Mouse (Mus musculus) macrophage (primary cell): ENCODE results near the gene Lpp. TPM values are rescaled to one million over a fixed set of nuclear protein-coding genes. Genes with fewer than 3 reads are reported as not detected.

Source experiments
- H3K27ac ChIP-seq: fragments of 350-480 bp; formaldehyde crosslinking; 2 replicates; pipeline ENCODE4 v1.9.0; 2021
- H3K36me3 ChIP-seq: fragments of 350-480 bp; formaldehyde crosslinking; 2 replicates; pipeline ENCODE4 v1.9.0; 2021; ENCODE audit errors: inconsistent target
- H3K4me3 ChIP-seq: fragments of 350-480 bp; formaldehyde crosslinking; 2 replicates; pipeline ENCODE4 v1.9.0; 2021; ENCODE audit errors: inconsistent target
- H3K79me2 ChIP-seq: fragments of 350-480 bp; formaldehyde crosslinking; 2 replicates; pipeline ENCODE4 v1.9.0; 2021; ENCODE audit errors: inconsistent target
- WGBS: methylation state at CpG from one replicate; pipeline ENCODE4 v1.1.7; 2026; ENCODE audit warnings: inconsistent platforms; ENCODE audit not compliant: missing documents; 5-methylcytosine and 5-hydroxymethylcytosine counted together
- polyA plus RNA-seq: library from polyadenylated mRNA; stranded (reverse); fragments of 250-400 nt; gene quantifications from 3 replicates; pipeline ENCODE4 v1.2.4, GENCODE M21; 2018; ENCODE audit warnings: inconsistent platforms

The Lpp gene
- polyA plus RNA-seq, 1 experiment from 2014 or later = 15.6 TPM

DNA sequence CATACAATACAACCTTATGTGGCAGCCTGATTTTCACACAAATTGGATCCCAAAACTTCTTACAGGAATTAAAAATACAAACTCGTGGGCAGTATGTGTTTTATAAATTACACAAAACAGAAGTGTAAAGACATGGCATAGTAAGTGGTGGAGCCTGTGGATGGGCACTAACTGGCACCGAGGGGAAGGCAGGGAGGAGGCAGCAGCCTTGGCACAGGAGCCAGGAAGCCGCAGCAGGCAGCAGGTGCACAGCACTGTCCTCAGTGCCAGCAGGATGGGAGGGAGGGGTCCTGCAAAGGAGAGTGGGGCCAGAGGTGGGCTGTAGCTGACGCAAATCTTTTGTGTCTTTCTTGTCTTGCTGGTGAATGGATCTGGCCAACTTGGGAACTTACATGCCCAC is 19.8 kb downstream of the Lpp start:
- H3K27ac ChIP-seq = no peak overlapping the region
- WGBS = 67% methylated on average over 4 of the region's 4 CpGs
- H3K4me3 ChIP-seq = no peak overlapping the region
- no peaks in the 10 kb centered on the region for H3K36me3 ChIP-seq
- H3K79me2 ChIP-seq = no peaks in the 10 kb centered on the region; the same call in 1 of the 2 replicates

DNA sequence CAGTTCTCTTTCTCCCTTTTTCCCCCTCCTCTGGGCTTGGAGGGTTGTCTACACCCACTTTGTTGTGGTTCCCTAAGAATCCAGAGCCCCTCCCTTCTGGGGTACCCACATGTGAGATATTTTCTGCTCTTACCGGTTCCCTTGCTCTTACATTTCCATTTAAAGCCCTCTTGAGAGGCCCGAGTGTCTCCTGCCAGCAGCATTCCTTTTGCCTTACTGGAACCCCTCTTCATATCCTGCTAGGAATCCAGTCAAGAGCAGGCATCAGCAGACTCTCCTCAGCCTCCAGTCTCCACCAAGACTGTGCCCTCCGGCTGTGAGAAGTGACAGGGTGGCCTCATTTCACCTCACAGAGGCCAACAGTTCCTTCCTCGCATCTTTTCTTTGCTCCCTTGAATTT is 24.7 kb downstream of the Lpp start:
- 93% methylated on average over 4 of the region's 4 CpGs for WGBS
- Histone ChIP-seq H3K79me2 (peaks cover 5% of the 10 kb centered on the region; the same call in 1 of the 2 replicates), H3K36me3 (no peaks in the 10 kb centered on the region), H3K27ac (no peak overlapping the region), H3K4me3 (no peak overlapping the region)

DNA sequence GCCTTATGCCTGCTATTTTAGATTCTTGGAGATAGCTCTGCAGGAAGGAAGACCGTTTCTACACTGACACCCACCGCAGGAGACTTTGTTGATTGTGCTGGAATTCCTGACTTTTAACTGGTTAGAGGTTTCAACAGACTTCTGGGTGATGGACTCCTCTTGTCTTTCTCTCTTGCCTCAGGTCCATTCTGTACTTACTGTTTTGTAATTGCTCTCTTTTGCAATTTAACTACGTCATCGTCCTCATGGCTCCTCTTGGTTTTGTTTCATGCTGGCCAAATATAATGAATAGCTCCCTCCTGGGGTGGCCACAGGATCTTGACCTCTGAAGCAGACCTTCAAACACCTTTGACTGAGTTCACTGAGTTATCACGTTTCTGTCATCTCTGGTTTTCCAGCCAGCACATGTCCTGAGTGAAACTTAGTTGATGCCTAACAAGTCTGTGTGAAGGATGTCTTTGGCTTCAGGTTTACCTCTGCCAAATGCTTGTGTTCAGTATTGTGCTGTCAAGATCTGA is 27.4 kb downstream of the Lpp start:
- H3K79me2 ChIP-seq = peaks cover 10% of the 10 kb centered on the region; the same call in 1 of the 2 replicates
- no peaks in the 10 kb centered on the region for H3K36me3 ChIP-seq
- WGBS = 85% methylated on average over 5 of the region's 5 CpGs
- H3K27ac ChIP-seq = no peak overlapping the region
- no peak overlapping the region for H3K4me3 ChIP-seq

DNA sequence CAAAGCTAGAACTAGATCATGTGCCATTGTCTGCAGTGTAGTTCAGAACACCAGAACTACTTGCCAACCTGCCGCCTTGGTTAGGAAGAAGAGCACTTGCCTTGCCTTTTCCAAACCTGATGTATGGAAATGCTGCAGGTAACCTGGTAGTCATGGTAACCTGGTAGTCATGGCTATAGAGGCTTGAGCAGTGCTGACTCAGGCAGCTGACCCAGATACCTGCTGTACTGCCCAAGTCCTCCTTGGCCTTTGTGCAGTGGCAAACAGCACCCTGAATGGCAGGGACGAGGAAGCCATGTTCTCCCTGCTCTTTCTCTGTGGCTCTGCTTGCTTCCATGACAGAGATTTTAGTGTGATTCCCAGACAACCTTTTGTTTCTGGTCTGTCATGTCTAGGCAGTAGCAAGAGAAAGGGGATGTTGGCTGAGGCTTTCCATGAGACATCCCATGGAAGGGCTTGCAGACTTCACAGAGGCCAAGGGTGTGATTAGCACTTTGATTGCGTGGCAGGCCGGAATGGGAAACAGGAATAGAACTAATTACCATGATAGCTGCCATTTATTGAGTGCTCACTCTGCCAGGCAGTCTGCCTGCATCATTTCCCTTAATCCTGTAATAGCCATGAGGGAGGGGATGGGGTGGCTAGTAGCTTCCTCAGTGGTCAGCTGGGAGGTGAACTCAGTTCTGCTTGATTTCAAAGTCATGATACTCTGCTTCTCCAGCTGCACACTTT is 28.5 kb downstream of the Lpp start:
- 98% methylated on average over 4 of the region's 4 CpGs for WGBS
- H3K79me2 ChIP-seq = peaks cover 10% of the 10 kb centered on the region; the same call in 1 of the 2 replicates
- no peak overlapping the region for H3K4me3 ChIP-seq
- H3K27ac ChIP-seq = no peak overlapping the region
- no peaks in the 10 kb centered on the region for H3K36me3 ChIP-seq

DNA sequence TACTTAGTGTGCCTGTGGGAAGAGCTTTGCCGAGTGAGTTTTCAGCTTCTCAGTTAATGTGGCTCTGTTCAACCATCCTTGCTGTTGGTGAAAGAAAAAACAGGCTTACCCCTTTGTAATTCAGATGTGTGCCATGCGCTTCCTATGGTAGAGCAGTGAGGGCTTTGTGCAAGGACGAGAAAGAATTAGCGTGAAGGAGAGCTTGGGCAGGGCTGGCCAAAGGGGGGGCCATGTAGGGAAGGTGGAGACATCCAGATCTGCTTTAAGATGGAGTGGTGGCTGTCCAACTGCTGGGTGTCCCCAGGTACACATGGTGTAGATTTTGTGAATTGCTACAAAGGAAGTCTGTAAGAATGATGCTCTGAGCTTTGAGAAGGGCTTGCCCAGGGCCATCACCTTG is 29.9 kb downstream of the Lpp start:
- Histone ChIP-seq H3K27ac (no peak overlapping the region), H3K79me2 (peaks cover 10% of the 10 kb centered on the region; the same call in 1 of the 2 replicates), H3K36me3 (no peaks in the 10 kb centered on the region), H3K4me3 (no peak overlapping the region)
- 91% methylated on average over 4 of the region's 4 CpGs for WGBS

DNA sequence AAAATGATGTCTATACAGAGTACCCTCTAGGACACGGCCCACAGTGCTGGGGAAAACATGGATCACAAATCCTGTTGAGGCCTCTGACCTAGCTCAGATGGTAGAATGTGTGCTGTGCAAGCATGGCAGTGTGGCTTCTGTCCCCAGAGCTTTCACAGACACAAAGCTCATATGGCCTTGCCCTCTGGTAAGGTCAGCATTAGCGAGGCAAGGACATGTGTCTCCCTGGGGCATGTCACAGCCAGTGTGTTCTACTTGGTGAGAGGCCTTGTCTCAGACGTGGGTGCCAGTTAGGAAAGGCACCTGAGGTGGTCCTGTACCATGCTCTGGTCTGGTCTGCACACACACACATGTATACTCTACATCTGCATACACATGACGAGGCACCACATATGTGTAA is 30.4 kb downstream of the Lpp start:
- H3K79me2 ChIP-seq = peaks cover 11% of the 10 kb centered on the region; the same call in 1 of the 2 replicates
- H3K36me3 ChIP-seq = no peaks in the 10 kb centered on the region
- H3K27ac ChIP-seq = no peak overlapping the region
- H3K4me3 ChIP-seq = no peak overlapping the region
- 98% methylated on average over 4 of the region's 4 CpGs for WGBS

DNA sequence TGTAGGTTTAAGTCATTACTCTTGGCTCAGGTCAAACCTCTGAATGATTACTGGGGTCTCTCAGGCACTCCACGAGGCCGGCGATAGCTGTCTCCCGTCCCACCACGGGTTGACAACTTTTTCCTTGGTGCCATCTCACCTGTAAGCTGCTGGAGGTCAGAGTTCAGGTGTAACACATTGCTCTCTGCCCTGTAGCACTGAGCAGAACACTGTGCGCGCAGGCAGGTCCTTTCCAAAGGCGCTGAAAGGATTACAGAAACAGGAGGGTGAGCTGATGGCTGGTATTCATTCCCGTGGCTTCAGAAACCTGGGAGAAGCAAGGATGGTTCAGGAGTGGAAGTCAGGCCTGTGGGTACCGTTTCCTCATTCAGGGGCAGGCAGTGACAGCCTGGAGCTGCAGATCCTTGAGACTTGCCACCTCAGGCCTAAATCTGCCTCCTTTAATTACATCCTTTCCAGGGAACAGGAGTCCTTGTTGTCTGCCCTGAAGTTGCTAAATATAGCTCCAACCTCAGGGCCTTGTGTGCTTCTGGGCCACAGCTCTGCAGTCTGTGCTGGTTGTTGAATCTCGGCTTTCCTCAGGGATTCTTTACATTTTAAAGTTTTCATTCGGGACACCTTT is 31.2 kb downstream of the Lpp start:
- H3K79me2 ChIP-seq = peaks cover 16% of the 10 kb centered on the region; the same call in 1 of the 2 replicates
- 92% methylated on average over 12 of the region's 12 CpGs for WGBS
- no peak overlapping the region for H3K27ac ChIP-seq
- H3K36me3 ChIP-seq = no peaks in the 10 kb centered on the region
- H3K4me3 ChIP-seq = no peak overlapping the region

DNA sequence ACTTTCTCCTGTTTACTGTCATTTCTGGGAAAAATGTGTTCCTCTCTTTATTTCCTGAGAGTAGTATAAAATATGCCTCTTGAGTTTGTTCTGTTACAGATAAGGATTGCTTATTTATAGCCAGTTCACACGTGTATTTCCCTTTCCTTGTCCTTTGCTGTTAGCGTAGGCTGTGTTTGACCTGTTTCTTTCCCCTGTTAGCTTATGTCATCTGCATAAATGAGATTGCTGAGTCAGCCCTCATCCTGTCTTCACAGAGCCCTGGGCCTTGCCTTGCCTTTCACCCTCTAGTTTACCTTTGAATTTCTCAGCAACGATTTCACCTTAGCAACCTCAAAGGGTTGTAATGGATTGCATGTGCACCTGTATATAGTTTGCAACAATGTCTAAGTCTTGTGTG is 32.5 kb downstream of the Lpp start:
- Histone ChIP-seq H3K4me3 (no peak overlapping the region), H3K27ac (no peak overlapping the region), H3K36me3 (no peaks in the 10 kb centered on the region), H3K79me2 (peaks cover 16% of the 10 kb centered on the region; the same call in 1 of the 2 replicates)
- WGBS = 55% methylated on average over 3 of the region's 3 CpGs

DNA sequence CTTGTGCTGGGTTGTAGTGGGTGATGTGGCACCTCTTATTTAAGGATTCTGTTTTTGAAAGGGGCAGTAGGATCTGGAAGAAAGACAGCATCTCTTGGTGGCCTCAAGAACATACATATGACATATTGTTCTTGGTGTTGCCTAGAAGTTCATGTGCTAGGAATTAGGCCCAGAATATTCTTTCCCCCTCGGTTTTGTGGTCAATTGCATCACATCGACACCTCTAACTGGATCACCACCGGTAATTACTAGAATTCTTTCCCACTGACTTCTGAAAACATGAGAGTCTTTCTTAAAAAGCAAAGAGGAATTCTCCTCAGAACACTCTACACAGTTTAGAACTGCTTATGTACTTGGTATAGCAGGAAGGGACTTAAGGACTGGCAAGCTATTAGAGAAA is 34.3 kb downstream of the Lpp start:
- Histone ChIP-seq H3K79me2 (peaks cover 15% of the 10 kb centered on the region; the same call in 1 of the 2 replicates), H3K27ac (no peak overlapping the region), H3K36me3 (no peaks in the 10 kb centered on the region), H3K4me3 (no peak overlapping the region)
- 50% methylated on average over 3 of the region's 3 CpGs for WGBS

DNA sequence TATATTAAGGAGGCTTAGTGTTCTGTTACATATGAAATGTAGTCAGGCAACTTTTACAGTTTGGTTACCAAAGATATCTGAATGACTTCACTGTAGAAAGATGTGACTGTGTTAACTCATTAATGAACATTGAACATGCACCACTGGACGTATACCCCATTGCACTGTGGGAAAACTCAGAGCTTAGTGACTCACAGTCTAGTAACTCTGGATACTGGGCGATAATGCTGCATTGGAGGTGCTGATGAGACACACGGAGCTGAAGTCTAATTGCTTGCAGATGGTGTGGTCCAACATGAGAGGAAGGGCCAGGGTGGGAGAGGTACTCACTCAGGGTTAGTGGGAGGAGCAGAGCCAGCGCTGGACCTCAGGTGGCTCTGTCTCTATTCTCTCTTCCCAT is 34.7 kb downstream of the Lpp start:
- Histone ChIP-seq H3K27ac (no peak overlapping the region), H3K36me3 (no peaks in the 10 kb centered on the region), H3K4me3 (no peak overlapping the region), H3K79me2 (peaks cover 10% of the 10 kb centered on the region; the same call in 1 of the 2 replicates)
- WGBS = 94% methylated on average over 4 of the region's 4 CpGs

DNA sequence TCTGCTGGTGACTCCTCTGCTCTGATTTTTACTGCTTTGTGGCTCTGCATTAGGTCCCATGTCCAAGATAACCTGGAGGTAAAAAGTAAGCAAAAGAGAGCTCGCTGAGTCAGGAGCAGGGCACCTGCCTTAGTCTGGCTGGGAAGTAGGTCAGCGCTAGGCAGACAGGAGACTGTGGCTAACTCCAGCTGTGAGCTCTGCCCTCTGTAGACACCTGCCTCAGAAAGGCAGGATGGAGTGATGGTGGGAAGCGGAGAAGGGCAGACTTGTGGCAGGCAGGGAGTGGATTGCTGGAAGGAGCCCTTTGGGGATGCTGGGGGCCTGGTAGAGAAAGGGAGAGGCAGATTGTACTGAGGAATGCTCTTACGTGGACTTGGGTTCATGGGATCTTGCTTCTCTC is 35.4 kb downstream of the Lpp start:
- Histone ChIP-seq H3K4me3 (no peak overlapping the region), H3K27ac (no peak overlapping the region), H3K36me3 (no peaks in the 10 kb centered on the region), H3K79me2 (peaks cover 13% of the 10 kb centered on the region; the same call in 1 of the 2 replicates)
- 93% methylated on average over 4 of the region's 4 CpGs for WGBS

DNA sequence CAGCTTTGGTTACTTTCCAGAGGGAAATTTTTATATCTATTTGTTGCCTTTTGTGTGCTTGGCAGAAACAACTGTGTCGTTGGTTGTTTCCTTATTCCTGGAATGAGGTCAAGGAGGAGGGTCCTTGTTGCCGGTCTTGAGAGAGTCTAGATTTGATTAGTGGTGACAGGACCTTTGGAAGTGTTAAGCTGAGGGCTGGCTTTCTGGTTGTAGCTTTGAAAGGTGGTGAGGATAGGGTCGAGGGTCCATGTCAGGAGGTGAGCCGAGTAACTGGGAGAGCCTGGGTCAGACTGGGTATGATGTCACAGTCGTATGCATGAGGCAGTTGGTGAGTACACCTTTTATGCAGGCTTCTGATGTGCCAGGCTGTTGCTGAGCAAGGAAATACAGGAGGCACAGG is 36.4 kb downstream of the Lpp start:
- H3K4me3 ChIP-seq = no peak overlapping the region
- H3K36me3 ChIP-seq = no peaks in the 10 kb centered on the region
- H3K79me2 ChIP-seq = peaks cover 13% of the 10 kb centered on the region; the same call in 1 of the 2 replicates
- no peak overlapping the region for H3K27ac ChIP-seq
- 94% methylated on average over 5 of the region's 5 CpGs for WGBS

DNA sequence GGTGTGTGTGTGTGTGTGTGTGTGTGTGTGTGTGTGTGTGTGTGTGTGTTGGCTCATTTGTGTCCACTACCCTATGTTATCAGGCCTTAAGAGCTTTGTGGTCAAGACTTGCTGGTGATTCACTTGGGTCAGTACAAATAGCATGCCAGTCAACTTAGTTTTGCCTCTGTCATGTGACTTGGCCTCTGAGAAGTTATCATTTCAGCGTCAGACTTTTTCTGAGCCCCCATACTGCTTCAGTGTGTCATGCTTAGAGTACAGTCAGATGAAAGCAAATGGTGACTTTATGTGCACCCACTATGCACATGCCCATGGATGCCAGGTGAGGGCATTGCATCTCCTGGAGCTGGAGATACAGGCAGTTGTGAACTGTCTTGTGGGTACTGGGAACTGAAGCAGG is 38.5 kb downstream of the Lpp start:
- no peak overlapping the region for H3K27ac ChIP-seq
- 86% methylated on average over 1 of the region's 1 CpGs for WGBS
- H3K79me2 ChIP-seq = peaks cover 16% of the 10 kb centered on the region; the same call in 1 of the 2 replicates
- no peaks in the 10 kb centered on the region for H3K36me3 ChIP-seq
- H3K4me3 ChIP-seq = no peak overlapping the region

DNA sequence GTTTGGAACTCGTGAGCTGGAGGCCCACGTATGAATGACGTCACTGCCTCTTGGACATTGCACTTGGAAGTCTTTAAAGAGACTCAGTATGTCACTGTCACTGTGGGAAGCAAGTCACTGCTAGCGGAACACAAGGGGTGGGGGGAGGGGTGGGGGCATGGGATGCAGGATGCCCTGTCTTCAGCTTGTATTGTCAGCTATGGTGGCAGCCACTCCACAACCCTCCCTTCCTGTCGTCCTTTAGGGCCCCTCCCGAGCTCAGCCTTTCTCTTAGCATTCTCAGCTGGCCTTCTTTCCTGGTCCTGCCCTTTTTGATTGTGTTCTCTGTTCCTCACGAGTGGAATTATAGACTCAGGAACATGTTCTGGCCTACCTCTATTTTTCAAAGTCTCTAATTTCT is 40.3 kb downstream of the Lpp start:
- no peak overlapping the region for H3K27ac ChIP-seq
- H3K79me2 ChIP-seq = peaks cover 26% of the 10 kb centered on the region; the same call in 1 of the 2 replicates
- no peaks in the 10 kb centered on the region for H3K36me3 ChIP-seq
- WGBS = 84% methylated on average over 7 of the region's 7 CpGs
- H3K4me3 ChIP-seq = no peak overlapping the region

DNA sequence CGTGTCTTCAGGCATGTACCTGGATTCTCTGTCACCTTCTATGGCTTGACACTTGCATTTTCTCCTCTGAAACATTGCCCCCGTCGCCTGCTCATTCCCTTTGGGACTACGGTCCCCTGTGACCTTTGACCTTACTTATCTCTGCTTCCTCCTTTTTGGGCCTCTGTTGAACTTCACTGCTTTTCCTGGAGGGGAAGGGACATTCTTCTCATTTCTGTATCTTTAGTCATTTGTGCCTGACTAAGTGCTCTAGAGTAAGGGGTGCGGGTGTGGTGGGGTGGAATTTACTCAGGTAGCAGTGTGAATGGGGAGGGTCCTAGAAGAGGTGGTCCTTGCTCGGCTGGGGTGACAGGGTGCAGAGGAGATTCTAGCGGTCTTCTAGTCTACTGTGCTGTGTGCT is 40.7 kb downstream of the Lpp start:
- Histone ChIP-seq H3K79me2 (peaks cover 22% of the 10 kb centered on the region; the same call in 1 of the 2 replicates), H3K27ac (peak overlapping the region; percentile 84), H3K36me3 (no peaks in the 10 kb centered on the region), H3K4me3 (no peak overlapping the region)
- WGBS = 78% methylated on average over 7 of the region's 7 CpGs
